Mouse (Mus musculus) olfactory bulb, adult 2 months (tissue): Measurements from ENCODE around the gene Ube2cbp. TPM values are rescaled to one million over a fixed set of nuclear protein-coding genes. Genes with fewer than 3 reads are reported as not detected.
A peak's percentile ranks its signal among the peaks of the same experiment; 100 is the strongest.

Experiments used
- H3K27ac ChIP-seq: fragments of 200-500 bp; 2 replicates; pipeline ENCODE4 v1.5.1; 2012; ENCODE audit warnings: low read depth, low read length; ENCODE audit not compliant: insufficient read depth
- H3K4me1 ChIP-seq: fragments of 200-500 bp; 2 replicates; pipeline ENCODE4 v1.6.1; 2012; ENCODE audit warnings: low read length; ENCODE audit not compliant: control insufficient read depth, insufficient read depth
- H3K4me3 ChIP-seq: fragments of 200-500 bp; 2 replicates; pipeline ENCODE4 v1.5.1; 2012; ENCODE audit warnings: mild to moderate bottlenecking, low read depth, low read length, moderate library complexity; ENCODE audit not compliant: insufficient read depth
- CTCF ChIP-seq: fragments of 200-500 bp; IDR thresholded peaks from 2 replicates; pipeline ENCODE4 v1.5.1; 2012; ENCODE audit warnings: low read depth, mild to moderate bottlenecking, low read length, moderate library complexity; ENCODE audit not compliant: insufficient read depth
- POLR2A ChIP-seq: fragments of 200-500 bp; IDR thresholded peaks from 2 replicates; pipeline ENCODE4 v1.6.1; 2012; ENCODE audit warnings: mild to moderate bottlenecking, low read depth, low read length, moderate library complexity; ENCODE audit not compliant: insufficient read depth
- whole genome bisulfite sequencing: fragments of 180-500 bp; shearing (Covaris S2); methylation state at CpG from one replicate; pipeline ENCODE4 v1.1.7; 2018; 5-methylcytosine and 5-hydroxymethylcytosine counted together
- polyA plus RNA-seq: library from polyadenylated mRNA; stranded (reverse); fragments of >200 nt; gene quantifications from 2 replicates; pipeline ENCODE4 v1.2.4, GENCODE M21; 2012; ENCODE audit warnings: low replicate concordance; ENCODE audit not compliant: missing spikeins, insufficient read depth, insufficient read length

Ube2cbp gene
- polyA plus RNA-seq, 1 experiment: not detected

GRCm38 (mm10) chr9:86476763-86477162 lies 12.0 kb upstream of the Ube2cbp start:
- TF ChIP-seq CTCF (no peak), POLR2A (no peak)
- no peaks in the 10 kb centered on the region for H3K4me1 ChIP-seq
- no peak overlapping the region for H3K4me3 ChIP-seq
- no peak overlapping the region for H3K27ac ChIP-seq
- WGBS: 79% methylated on average over 5 of the region's 5 CpGs

DNA sequence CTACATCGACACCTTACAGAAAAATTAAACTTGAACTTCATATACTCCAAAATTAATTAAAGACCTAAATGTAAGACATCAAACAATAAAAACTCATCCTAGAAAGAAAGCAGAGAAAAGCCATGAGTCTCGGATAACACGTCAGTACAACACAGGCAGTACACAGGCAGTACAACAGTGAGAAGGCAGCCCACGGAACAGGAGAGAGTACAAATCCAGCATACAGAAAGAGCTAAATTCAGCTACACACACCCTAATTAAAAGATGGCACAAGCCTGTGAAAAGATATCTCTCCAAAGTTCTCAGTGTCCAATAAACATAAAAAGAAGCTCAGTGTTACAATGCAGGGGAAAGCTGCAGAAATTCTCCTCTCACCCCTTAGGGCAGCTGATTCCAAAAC lies 11.2 kb upstream of the Ube2cbp start:
- 49% methylated on average over 4 of the region's 4 CpGs for WGBS
- Histone ChIP-seq H3K4me3 (no peak overlapping the region), H3K4me1 (no peaks in the 10 kb centered on the region), H3K27ac (no peak overlapping the region)
- TF ChIP-seq POLR2A (no peak), CTCF (no peak)

GRCm38 (mm10) chr9:86466990-86467870 lies 2.5 kb upstream of the Ube2cbp start, which contains the start of gene Dop1a:
Dop1a (plus strand) TSS chr9:86467154.
- peak within 1 kb of the TSS; percentile 73 for H3K27ac ChIP-seq
- WGBS: under 1% methylated on average over 78 of the region's 93 CpGs
- TF ChIP-seq CTCF (peak; percentile 91), POLR2A (peak; percentile 86)
- H3K4me3 ChIP-seq: peak within 1 kb of the TSS; percentile 99
- 0 out of 2 replicates have a peak, but pooled peaks cover 2% of the 10 kb centered on the region for H3K4me1 ChIP-seq

DNA sequence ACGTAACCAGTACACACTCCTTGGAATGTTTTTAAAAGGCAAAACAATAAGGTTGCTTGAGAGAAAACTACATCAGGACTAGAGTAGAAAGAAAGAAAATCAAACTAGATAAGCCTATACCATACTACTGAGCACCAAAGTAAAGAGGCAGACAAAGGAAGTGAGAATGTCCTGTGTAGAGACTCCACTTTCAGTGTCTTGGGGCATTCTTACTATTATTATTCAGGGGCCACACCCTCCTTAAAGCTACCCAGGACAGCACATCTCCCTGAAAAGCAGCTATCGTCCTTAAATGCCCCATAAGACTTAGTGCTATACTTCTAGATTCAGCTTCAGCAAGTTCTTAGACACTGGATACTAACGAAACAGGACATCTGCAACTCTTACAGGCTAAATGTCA lies 11.1 kb downstream of the Ube2cbp start:
- Histone ChIP-seq H3K4me1 (peaks cover 2% of the 10 kb centered on the region), H3K27ac (no peak overlapping the region), H3K4me3 (no peak overlapping the region)
- no peak for TF ChIP-seq POLR2A
- TF ChIP-seq CTCF: no peak
- 88% methylated on average over 3 of the region's 3 CpGs for WGBS

GRCm38 (mm10) chr9:86451617-86452016 lies 13.1 kb downstream of the Ube2cbp start:
- peaks cover 2% of the 10 kb centered on the region for H3K4me1 ChIP-seq
- under 1% methylated on average over 13 of the region's 13 CpGs for WGBS

DNA sequence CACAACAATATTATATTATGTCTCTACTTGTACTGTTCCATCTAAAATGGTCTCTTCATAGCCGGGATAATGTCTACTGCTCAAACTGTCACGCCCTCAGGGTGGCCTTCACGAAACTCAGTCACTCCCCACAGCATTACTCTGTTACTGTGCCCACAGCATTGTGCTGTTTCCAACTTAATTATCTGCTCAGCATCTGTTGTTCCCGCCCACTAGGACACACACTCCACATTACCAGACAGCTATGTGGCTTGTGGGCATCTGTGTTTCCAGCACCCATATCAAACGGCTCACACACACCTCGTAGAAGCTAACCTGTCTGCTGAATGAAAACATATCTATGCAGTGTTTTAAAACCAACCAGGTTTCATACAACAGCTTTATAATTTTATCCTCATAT lies 13.7 kb downstream of the Ube2cbp start:
- Histone ChIP-seq H3K4me1 (peaks cover 2% of the 10 kb centered on the region), H3K27ac (no peak overlapping the region), H3K4me3 (no peak overlapping the region)
- WGBS: 25% methylated on average over 6 of the region's 6 CpGs
- TF ChIP-seq POLR2A (no peak), CTCF (no peak)

More at GRCm38 (mm10) chr9:86451617-86452016, 13.1 kb downstream of the Ube2cbp start:
- TF ChIP-seq POLR2A (no peak), CTCF (peak; percentile 90)
- no peak overlapping the region for H3K4me3 ChIP-seq
- H3K27ac ChIP-seq: no peak overlapping the region

GRCm38 (mm10) chr9:86449581-86449980 lies 15.2 kb downstream of the Ube2cbp start:
- H3K4me1 ChIP-seq: peaks cover 2% of the 10 kb centered on the region
- whole genome bisulfite sequencing: 7% methylated on average over 11 of the region's 11 CpGs
- TF ChIP-seq CTCF: peak; percentile 80
- TF ChIP-seq POLR2A: no peak
- no peak overlapping the region for H3K27ac ChIP-seq
- no peak overlapping the region for H3K4me3 ChIP-seq

DNA sequence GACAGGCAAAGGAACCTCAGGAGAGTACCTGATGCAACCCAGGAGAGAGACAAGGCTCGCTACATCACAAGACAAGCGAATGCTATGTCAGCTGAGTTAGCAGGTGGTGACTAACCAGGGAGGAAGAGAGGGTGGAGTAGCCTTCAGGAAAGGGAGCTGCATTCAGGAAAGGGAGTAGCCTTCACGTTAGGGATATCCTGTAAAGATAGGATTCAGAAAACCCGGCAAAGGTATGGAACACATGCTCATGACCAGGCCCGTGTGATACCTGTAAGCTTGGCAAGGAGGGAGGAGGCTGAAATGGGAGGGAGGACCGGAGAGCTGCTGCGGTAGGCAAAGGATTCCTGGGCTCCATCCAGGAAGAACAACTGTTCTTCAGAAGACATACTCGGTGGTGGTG lies 17.3 kb downstream of the Ube2cbp start:
- H3K27ac ChIP-seq: no peak overlapping the region
- peaks cover 2% of the 10 kb centered on the region for H3K4me1 ChIP-seq
- no peak overlapping the region for H3K4me3 ChIP-seq
- 86% methylated on average over 8 of the region's 8 CpGs for WGBS
- TF ChIP-seq POLR2A: no peak
- TF ChIP-seq CTCF: no peak

DNA sequence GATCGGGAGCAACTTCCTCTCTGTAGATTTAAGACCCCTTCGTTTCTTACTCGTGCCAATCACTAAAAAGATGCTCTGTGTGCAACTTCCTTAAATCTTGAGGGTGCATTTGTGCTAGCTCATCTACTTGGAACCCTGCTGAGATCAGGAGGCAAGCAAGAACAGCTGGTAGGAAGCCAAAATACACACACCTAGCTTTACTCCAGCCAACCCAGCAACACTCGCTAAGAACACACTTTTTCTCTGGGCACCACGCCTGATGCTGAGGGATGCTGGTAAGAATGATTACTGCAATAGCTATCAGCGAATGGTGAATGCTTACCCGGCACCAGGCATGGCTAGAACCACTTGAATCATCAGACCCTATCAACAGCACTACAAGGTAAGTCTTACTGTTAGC lies 17.9 kb downstream of the Ube2cbp start:
- Histone ChIP-seq H3K4me3 (no peak overlapping the region), H3K27ac (no peak overlapping the region), H3K4me1 (peaks cover 2% of the 10 kb centered on the region)
- WGBS: 84% methylated on average over 7 of the region's 7 CpGs
- TF ChIP-seq CTCF (no peak), POLR2A (no peak)
